Mouse (Mus musculus) ES-E14 (cell line): ENCODE measurements around the gene Mrps23.

Experiments used
- CHD2 ChIP-seq: IDR thresholded peaks from 2 replicates; pipeline ENCODE4 v1.6.1; 2014; ENCODE audit warnings: mild to moderate bottlenecking, low read depth, low read length, inconsistent platforms
- HCFC1 ChIP-seq: IDR thresholded peaks from 2 replicates; pipeline ENCODE4 v1.6.1; 2012; ENCODE audit warnings: low read length, inconsistent platforms, borderline replicate concordance; ENCODE audit not compliant: insufficient read depth
- ZNF384 ChIP-seq: IDR thresholded peaks from 2 replicates; pipeline ENCODE4 v1.6.1; 2012; ENCODE audit warnings: low read depth, low read length, inconsistent platforms

DNA sequence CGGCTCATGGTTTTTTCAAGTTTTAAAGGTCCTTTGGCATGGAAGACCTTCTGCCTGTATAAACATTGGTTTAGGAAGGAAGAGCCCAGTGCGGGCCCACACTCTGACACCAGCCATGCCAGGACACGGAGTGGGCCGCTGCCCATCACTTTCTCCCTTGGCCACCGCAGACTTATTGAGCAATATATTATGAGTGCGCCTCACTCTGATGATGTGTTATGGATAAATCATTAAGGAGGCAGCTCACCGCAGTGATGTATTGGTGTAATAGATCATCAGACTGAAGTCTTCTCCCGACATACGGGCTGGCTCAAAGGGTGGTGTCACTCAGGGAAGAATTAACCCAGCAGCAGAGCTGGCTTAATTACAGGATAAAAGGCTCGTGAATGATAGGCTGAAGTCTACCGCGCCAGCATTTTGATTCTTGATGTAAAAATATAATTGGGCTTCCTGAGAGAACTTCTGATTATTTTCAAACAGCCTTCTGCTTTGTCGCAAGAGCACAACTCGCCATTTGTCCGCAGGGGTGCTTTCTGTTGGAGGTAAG is 17.8 kb downstream of the Mrps23 start:
- no peak for TF ChIP-seq CHD2
- TF ChIP-seq ZNF384, result no peak
- no peak for TF ChIP-seq HCFC1
